Mouse (Mus musculus) thymus, postnatal 4 days (tissue): ENCODE measurements at regions not wholly inside any gene's neighbourhood (a gene's known extent, or its start where the extent isn't known, plus 50 kb on each side); places are given as distances from the start of the nearest gene placed in this dataset.
A peak's percentile ranks its signal among the peaks of the same experiment; 100 is the strongest.
"Not testable (repeated sequence)": the region's sequence is repeated elsewhere in the genome, so short reads cannot be mapped to it uniquely, and the experiment has no call there.

Experiments
- DNase-seq: peaks from one replicate; pipeline ENCODE4 v3.0.0; 2021

GRCm38 (mm10) chr17:84844950-84845349 is 54.4 kb upstream of the Lrpprc start:
- peak; percentile 80 for DNase-seq

DNA sequence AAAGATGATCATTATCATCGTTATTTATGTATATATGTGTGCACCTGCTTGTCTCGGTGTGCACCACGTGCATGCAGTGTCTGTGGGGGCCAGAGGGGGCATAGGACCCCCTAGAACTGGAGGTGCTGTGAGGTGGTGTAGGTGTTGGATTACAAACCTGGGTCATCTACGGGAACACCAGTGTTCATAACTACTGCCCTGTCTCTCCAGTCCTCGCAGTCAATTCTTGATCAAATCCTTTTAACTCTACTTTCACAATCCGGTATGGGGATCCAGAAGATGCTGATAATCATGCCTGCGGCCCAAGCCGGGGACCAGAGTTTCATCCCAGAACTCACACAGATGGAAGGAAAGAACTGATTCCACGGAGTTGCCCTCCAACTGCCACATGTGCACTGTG is 55.6 kb upstream of the Lrpprc start:
- DNase-seq, result peak; percentile 45

- no peak for DNase-seq
These were observed 57.9 kb upstream of the Lrpprc start for GRCm38 (mm10) chr17:84848385-84849030.

DNA sequence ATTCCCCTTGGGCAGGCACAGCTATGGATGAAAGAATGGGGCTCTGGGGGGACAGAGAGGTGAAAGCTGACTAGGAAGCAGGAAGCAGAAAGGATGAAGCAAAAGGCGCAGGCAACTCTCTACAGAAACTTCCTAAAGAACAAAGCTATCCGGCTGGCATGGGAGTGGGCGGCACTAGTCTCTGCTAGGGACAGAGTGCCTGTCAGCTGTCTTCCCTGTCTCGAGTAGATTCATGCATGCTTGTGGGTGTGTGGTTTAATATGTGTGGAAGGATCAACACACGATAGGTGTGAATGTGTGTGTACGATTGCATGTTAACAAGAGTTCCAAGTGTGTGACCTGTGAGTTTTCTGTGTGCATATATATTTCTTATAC is 58.4 kb upstream of the Lrpprc start:
- DNase-seq, result no peak

GRCm38 (mm10) chr17:84850464-84850863 is 59.9 kb upstream of the Lrpprc start:
- DNase-seq, result no peak

- no peak for DNase-seq
These were observed 60.3 kb upstream of the Lrpprc start for GRCm38 (mm10) chr17:84850893-84851292.

- no peak for DNase-seq
These were observed 66.4 kb upstream of the Lrpprc start for GRCm38 (mm10) chr17:84856971-84857370.

GRCm38 (mm10) chr17:84858830-84859229 is 68.2 kb upstream of the Lrpprc start:
- DNase-seq, result peak; percentile 74

DNA sequence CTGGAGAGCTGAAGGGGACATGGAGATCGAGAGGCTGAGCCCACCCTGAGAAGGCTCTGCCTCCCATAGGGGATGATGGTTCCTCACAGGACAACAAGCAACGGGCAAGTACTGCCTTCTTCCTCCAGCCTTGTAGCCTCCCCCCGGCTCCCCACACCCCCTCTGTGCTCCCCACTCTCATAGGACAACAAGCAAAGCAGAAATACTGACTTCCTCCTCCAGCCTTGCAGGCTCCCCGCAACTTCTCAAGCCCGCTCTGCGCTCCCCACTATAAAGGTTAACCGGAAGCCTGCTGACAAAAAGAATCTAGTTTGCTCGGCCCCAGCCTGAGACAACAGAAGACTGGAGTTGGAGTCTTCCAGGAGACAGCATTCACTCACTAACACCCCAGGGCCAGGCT is 69.3 kb upstream of the Lrpprc start:
- DNase-seq, result peak; percentile 75

GRCm38 (mm10) chr17:84860835-84861234 is 70.2 kb upstream of the Lrpprc start:
- DNase-seq, result no peak

DNA sequence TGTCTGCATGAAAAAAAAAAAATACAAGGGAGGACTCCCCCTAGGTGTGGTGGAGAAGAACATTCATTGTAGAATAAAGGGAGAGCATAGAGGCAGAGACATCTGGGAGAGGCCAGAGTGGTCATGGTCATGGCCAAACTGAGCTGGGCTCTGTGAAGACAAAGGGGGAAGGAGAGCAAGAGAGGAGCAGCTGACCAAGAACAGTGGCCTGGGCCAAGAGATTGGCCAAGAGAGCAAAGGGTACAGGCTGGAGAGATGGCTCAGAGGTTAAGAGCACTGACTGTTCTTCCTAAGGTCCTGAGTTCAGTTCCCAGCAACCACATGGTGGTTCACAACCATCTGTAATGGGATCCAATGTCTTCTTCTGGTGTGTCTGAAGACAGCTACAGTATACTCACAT is 73.6 kb upstream of the Lrpprc start:
- DNase-seq, result not testable (repeated sequence)

DNA sequence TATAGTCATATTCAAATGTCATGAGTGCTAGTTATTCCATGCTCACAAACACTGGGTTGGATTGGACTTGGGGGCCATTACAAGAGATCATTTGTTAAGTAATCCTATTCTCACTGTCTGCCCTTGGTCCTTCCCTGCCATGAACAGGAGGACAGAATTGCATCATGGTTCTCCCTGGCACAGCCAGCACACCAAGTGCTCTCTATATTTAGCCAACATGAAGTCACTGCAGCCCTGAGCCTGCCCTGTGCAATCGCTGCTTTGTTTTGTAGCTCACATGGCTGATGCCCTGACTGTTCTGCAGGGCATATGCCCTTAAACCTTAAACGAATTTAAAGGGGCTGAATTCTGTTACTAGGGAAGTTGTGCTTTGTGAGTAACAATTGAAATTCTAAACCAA is 74.6 kb upstream of the Lrpprc start:
- DNase-seq, result no peak

DNA sequence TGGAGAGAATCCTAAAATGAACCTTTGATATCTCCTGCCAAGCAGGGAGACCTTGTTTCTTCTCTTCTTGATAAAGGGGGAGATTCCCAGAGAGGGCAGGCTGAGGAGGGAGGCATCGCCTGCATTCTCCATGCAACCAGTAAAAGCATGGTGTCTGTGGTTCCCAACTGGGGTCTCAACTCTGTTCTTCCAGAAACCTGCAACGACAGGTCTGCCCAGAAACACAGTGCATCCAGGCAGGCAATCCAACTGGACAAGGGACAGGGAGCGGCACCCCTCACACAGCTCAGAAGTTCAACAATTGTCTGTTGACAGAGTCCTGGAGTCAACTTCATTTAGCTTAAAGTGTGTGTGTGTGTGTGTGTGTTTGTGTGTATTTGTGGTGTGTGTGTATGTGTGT is 75.0 kb upstream of the Lrpprc start:
- DNase-seq, result no peak

DNA sequence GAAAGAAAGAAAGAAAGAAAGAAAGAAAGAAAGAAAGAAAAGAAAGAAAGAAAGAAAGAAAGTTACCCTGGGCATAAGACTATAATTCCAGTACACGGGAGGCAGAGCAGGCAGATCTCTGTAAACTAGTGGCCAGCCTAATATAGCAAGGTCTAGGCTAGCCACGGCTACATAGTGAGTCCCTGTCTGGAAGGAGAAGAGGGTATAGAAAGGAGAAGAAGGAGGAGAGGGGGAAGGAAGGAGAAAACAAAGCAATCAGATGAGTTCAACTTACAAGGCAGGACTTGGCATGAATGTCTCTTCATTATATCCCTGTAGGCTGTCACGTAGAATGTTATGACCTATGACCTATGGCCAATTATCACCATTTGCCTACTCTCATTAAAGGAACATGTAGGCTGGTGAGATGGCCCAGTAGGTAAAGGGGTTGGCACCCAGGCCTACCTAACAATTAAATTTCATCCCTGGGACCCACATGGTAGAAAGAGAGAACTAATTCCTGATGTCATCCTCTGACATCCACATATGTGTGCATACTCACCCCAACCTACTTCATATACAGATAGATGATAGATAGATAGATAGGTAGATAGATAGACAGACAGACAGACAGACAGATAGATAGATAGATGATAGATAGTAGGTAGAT is 78.6 kb upstream of the Lrpprc start:
- DNase-seq, result no peak

DNA sequence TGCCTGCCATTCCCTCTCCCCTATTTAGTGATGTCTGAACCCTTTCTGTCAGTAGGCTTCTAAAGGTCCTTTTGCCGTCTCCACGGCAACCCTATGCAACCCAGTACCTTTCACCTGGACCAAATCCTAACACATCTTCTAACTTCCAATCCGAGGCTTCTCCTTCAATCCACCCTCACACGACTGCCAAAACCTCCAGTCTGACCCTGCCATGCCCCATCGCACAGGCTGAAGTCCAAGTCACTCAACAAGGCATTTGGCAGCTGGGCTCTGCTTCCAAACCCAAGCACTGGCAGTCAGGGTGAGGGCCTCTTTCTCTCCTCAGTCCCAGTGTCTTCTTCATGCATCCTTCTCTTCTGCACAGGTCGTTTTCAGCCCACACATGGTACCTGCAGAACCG is 83.0 kb upstream of the Lrpprc start:
- no peak for DNase-seq

DNA sequence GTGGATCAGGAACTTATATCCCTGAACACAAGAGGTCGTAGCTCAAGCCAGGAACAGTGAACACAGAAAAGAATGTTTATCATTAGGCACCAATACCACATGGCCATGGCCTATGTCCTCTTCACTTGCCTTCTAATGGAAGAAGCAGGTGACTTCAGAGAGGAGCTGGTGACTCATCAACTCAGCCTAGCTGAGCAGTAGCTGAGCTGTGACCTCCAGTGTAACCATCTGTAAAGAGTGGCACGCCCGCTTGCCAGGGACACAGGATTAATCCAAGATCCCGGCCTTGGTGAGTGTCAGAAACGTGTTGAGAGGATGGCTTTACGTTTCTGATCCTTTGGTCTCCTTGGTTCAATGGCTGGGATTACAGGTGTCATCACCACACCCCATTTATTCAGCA is 82.0 kb upstream of the Ppm1b start:
- no peak for DNase-seq

DNA sequence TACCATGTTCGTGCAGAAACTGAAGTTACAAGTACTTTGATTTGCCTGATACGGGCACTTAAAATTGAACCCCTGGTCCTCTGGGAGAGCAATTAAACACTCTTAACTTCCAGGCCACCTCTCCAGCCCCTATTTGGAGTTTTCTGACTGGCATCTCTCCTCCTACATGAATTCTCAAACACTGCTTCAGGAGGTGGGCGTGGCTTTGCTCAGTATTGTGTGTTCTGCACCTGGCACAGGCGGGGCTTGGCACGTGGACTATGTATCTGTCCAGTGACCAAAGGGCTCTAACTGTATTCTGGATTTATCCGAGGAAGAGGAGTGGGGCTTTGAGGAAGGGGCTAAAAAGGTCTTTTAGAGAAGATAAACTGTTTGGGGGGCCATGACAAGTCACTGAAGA is 81.5 kb upstream of the Ppm1b start:
- no peak for DNase-seq

DNA sequence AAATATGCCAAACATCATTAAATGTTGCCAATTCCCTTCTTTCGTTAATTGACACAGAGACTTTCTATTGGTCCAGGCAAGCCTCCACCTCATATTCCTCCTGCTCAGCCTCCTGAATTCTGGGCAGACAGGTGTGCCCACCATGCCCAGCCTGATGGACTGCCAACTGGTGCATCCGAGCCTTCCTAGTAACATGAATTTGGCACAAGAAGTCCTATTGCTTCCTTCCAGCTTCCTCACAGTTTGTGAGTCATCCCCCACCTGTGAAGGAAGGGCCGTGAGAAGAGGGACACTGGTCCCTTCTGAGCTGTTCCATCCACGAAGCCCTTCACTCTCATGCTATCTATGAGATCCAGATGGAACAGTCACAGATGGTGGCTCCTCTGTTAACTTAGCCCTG is 80.5 kb upstream of the Ppm1b start:
- no peak for DNase-seq

DNA sequence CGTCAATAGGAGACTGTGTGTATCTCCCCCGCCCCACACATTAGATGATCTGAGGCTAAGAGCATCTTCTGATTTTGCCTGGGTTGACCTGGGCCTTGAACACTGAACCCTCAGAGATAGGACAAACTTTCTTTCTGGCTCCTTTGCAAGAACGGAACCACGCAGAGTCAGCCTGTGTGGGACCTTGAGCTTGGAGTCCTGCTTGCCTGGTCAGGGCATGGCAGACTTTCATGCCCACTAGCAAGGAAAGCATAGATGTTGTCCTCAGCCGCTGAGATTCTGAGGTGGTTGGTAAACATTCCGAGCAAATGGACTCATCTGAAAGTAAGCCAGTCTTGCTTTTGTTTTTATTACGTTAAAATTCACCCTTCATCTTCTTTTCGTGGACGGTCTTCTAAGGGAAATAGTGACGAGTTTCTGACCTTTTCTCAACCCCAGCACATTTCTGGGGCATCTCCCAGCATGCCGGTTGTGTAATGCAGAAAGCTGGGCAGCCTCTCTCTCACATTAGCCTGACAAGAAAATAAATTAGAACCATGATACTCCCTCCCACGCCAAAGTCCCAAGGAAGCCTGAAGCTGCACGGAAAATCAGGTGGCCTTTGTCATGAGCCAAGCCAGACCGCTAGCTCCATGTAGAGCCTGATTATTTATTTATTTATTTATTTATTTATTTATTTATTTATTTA is 79.2 kb upstream of the Ppm1b start:
- no peak for DNase-seq

DNA sequence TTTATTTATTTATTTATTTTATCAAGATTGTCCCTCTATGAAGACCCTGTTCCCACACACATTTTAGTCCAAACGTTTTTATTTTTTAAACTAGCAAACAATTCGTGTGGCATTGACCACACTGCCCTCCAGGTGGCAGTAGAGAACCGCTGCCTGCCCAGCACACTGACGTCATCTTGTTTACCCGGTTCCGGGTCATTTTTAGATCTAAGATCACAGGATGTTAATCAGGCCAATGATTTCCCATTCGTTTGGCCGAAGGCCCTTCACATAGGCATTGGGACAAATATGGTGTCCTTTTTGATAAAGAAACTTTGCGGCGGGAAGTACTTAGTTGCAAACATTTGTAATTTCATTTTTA is 78.7 kb upstream of the Ppm1b start:
- DNase-seq, result peak; percentile 83

- DNase-seq, result no peak
These were observed 78.2 kb upstream of the Ppm1b start for GRCm38 (mm10) chr17:84878316-84878715.

DNA sequence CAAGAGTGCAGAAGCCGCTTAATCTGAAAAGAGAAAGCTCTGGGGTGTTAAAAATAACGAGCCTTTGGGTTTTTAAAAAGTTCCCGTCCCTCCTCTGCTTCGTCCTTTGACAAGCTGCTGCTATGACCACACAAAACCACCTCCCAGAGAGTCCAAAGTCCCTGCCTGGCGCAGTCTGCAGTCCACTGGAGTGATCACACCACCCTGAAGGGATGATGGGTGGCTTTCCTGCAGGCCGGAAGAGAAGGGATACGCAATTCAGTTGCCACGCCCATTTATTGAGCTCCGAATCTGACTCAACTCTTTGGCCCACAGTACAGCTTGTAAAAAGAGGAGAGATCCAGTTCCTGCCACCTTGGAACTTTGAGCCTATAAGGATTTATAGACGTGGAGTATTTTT is 77.4 kb upstream of the Ppm1b start:
- DNase-seq, result no peak

GRCm38 (mm10) chr17:84880946-84881345 is 75.6 kb upstream of the Ppm1b start:
- DNase-seq, result no peak

DNA sequence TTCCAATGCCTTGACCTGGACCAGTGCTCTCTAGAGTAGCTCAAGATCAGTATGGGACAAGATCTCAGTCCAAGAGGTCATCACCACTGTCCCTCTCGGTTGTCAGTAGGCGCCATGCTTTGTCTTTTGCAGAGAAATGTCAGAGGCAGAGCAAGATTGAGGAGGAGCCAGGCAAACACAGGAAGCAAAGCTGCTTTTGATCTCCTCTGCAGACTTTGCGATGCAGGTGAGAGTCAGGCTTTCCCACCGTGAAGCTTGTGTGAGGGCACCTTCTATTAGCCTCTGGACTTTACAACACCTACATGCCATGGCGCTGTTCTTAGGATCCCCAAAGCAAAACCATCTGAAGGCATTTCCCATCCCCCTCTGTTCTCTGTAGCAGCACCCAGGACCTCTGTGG is 68.0 kb upstream of the Ppm1b start:
- peak; percentile 41 for DNase-seq
